Mouse (Mus musculus): Measurements from ENCODE around the gene Alox12.

- TF ChIP-seq GATA1 (IDR thresholded peaks at IDR 0.05; ENCODE audit: borderline replicate concordance, low read length) (no peak), FLI1 (IDR thresholded peaks at IDR 0.05; ENCODE audit: low read length) (no peak)
These were observed 23.8 kb upstream of the Alox12 start for GRCm38 (mm10) chr11:70278961-70279360.
